Mouse (Mus musculus) kidney, adult 2 months (tissue): ENCODE measurements around the gene Opa1.

Experiments
- CTCF ChIP-seq: fragments of 200-500 bp; conservative IDR thresholded peaks from 2 replicates; pipeline ENCODE4 v1.5.1; 2011; ENCODE audit warnings: low read depth, mild to moderate bottlenecking, control low read depth, low read length, moderate library complexity, mixed read lengths; ENCODE audit not compliant: insufficient read depth, insufficient read length
- POLR2A ChIP-seq: fragments of 200-500 bp; IDR thresholded peaks from one replicate; pipeline ENCODE4 v1.6.1; 2011; ENCODE audit warnings: low read depth, low read length, control low read depth

DNA sequence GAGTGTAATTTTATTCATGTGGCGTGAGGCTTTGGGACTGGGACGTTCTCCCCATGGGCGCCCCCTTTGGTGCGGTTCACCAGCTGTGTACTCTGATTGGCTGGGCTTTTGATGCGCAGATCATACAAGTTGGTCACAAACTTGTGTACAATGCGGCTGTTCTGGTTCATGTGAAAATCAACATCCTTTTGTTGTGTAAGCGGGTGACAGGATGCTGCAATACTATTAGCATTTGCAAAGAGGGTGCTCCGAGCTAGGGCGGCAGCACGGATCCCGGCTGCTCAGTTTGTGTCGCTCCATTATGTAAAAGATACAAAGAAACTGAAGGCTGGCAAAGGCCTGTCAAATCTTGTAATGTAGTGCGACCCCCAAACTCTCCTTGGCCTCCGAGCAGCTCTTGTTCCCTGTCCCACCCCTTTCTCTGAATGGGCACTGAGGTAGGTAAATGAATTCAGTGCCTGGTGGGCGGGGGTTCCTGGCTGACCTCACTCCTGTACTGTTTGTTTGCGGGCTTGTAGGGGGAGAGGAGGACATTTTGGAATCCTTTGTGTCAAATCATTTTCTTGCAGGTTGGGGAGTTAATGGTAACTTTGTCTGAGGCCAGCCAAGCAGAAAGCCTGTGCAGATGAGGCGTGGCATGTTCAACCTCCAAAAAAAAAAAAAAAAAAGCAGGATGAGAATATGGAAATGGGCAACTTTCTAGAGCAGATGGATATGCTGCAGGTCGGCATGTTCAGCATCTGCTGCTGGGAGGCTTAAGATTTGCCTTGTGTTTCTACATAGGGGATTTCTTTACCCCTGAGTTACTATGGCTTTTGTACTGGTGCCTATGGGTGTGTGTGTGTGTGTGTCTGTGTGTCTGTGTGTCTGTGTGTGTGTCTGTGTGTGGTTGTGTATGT lies 78.8 kb downstream of the Opa1 start:
- TF ChIP-seq POLR2A (no peak), CTCF (no peak)
